Mouse (Mus musculus): ENCODE results near the gene Sds. TPM values are rescaled to one million over a fixed set of nuclear protein-coding genes. Genes with fewer than 3 reads are reported as not detected.

Gene Sds
- polyA plus RNA-seq, 1 experiment from 2014 or later: not detected

DNA sequence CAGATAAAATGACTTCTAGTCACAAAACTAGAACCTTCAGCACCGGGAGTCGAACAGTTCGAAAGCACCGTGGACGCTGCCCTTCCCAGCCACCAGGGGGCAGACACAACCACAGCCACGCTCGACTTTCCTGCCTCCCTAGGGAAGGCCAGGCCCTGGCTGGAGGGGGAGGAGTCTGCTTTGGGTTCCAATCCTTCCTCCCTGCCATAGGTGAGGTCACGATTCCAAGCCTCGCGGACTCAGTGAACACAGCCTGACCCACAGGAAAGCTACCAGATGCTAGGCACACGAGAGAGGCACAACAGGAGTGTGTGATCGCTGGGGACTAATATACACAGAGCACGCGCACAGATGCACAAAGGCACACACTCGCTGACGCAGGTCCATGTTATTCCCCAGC, 29.0 kb downstream of the Sds start:
- 25% methylated on average over 16 of the region's 16 CpGs for WGBS
- no peak for ATAC-seq (replicated peaks; ENCODE audit: insufficient number of reproducible peaks, insufficient read depth, low FRiP score, low read depth)

DNA sequence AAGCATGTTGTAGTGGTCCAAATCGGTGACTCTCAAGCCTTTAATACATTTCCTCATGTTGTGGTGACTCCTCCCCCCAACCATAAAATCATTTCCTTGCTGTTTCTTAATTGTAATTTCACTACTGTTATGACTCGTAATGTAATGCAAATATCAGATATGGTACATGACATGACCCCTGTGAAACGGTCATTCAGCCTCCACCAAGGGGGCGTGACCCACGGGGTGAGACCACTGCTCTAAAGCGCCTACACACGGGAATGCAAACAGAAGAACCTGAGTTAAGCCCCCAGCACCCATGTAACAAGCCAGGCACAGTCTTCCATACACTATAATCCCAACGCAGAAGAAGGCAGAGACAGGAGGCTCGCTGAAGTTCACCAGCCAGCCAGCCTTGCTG, 29.5 kb downstream of the Sds start:
- peak overlapping the region; percentile 17; the same call in 1 of the 2 replicates for H3K4me2 ChIP-seq
- no peak overlapping the region for H3K4me3 ChIP-seq
- no peak overlapping the region for H3K27ac ChIP-seq
- no peaks in the 10 kb centered on the region for H3K27me3 ChIP-seq
- no peaks in the 10 kb centered on the region for H3K36me3 ChIP-seq
- 66% methylated on average over 9 of the region's 9 CpGs for WGBS
- no peaks in the 10 kb centered on the region for H3K9me3 ChIP-seq (replicated peaks)
- ATAC-seq (replicated peaks; ENCODE audit: insufficient number of reproducible peaks, insufficient read depth, low FRiP score, low read depth): no peak
- peaks cover 26% of the 10 kb centered on the region for H3K4me1 ChIP-seq (replicated peaks)
- no peak overlapping the region for H3K9ac ChIP-seq

More for the DNA sequence above, 29.0 kb downstream of the Sds start:
- Histone ChIP-seq H3K4me3 (no peak overlapping the region), H3K4me1 (replicated peaks) (peaks cover 24% of the 10 kb centered on the region), H3K4me2 (peak overlapping the region; percentile 17; the same call in 1 of the 2 replicates), H3K9ac (no peak overlapping the region), H3K9me3 (replicated peaks) (no peaks in the 10 kb centered on the region), H3K27ac (no peak overlapping the region), H3K36me3 (no peaks in the 10 kb centered on the region), H3K27me3 (no peaks in the 10 kb centered on the region)

DNA sequence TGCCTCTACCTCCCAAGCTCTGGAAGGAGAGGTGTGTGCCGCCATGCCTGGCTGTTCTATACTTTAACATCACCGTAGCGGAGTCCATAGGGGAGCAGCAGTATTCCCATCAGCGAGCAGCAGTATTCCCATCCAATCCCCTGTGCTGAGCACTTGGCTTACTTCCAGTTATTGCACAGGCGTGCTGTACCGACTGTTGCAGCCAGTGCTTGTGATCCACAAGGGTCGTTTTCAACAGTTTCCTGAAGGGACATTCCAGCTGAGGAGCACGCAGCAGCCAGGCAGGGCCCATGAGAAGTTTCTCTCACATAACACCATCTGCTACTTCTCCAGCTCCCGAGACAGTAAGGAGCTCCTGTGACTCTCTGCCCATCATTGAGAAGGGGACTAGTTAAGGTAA, 30.2 kb downstream of the Sds start:
- Histone ChIP-seq H3K4me1 (replicated peaks) (peaks cover 31% of the 10 kb centered on the region), H3K9ac (no peak overlapping the region), H3K27ac (no peak overlapping the region; the same call in 1 of the 2 replicates), H3K9me3 (replicated peaks) (no peaks in the 10 kb centered on the region), H3K4me3 (no peak overlapping the region), H3K36me3 (no peaks in the 10 kb centered on the region), H3K4me2 (no peak overlapping the region), H3K27me3 (no peaks in the 10 kb centered on the region)
- no peak for ATAC-seq (replicated peaks; ENCODE audit: insufficient number of reproducible peaks, insufficient read depth, low FRiP score, low read depth)
- 24% methylated on average over 9 of the region's 9 CpGs for WGBS

DNA sequence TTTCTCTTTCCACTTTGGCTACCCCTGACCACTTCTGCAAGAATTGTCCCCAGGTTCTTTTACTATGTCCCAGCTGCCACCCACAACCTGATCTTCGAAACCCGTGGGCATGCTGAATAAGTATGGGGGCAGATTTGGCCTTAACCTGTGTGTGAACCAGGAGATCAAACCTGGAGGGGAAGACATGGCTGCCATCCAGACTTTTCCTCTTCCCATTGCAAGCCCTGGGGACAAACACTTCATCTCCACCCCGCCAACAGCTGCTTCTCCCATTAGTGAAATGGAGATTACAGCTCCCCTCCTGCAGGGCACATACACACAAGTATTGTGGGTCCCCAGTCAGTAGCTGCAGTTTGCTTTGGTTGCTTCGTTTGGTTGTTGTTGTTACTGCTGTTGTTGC, 31.0 kb downstream of the Sds start:
- Histone ChIP-seq H3K4me2 (no peak overlapping the region), H3K27ac (no peak overlapping the region), H3K9me3 (replicated peaks) (no peaks in the 10 kb centered on the region), H3K9ac (no peak overlapping the region), H3K36me3 (no peaks in the 10 kb centered on the region), H3K4me1 (replicated peaks) (peaks cover 33% of the 10 kb centered on the region), H3K27me3 (peaks cover 3% of the 10 kb centered on the region; the same call in 1 of the 2 replicates), H3K4me3 (no peak overlapping the region)
- no peak for ATAC-seq (replicated peaks; ENCODE audit: insufficient number of reproducible peaks, insufficient read depth, low FRiP score, low read depth)
- WGBS: 58% methylated on average over 4 of the region's 4 CpGs

DNA sequence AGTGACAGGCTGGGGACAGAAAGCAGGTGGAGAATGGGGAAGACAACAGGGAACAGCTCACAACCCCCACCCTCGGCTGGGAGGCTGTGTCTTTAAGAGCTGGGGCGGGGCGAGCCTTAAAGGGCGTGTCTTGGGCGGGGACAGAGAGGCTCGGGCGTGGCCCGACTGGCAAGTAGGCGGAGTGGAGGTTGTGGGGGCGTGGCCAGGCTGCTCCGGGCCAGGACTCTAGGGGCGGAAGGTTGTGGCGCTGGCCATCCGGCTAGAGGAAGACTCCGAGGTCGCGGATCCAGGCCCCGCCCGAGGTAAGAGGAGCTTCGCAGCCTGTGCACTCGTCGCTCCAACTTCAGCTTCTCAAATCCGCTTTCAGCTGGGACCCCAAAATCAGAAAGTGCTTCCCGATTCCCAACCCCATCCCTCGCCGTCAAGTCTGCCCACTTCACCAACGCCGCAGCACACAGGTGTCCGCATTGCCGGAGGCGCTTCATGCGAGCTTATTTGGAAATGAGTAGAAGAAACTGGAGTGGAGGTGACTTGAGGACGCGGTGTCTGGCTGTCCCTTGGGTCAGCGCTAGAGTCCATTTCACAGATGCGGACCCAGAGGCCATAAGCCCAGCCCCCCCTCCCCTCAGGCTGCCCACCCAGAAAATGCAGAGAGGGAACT, 34.8 kb downstream of the Sds start, which contains the start of gene Slc8b1:
Slc8b1 (plus strand) TSS at position 187 of the 661 bp plus-strand sequence.
- Histone ChIP-seq H3K27ac (no peak within 1 kb of the TSS), H3K9ac (peak within 1 kb of the TSS; percentile 54), H3K4me2 (peak within 1 kb of the TSS; percentile 79), H3K27me3 (peaks cover 3% of the 10 kb centered on the region; the same call in 1 of the 2 replicates), H3K4me3 (peak within 1 kb of the TSS; percentile 61), H3K36me3 (no peaks in the 10 kb centered on the region), H3K4me1 (replicated peaks) (peaks cover 42% of the 10 kb centered on the region), H3K9me3 (replicated peaks) (no peaks in the 10 kb centered on the region)
- 2% methylated on average over 36 of the region's 36 CpGs for WGBS
- peak; percentile 94 for ATAC-seq (replicated peaks; ENCODE audit: insufficient number of reproducible peaks, insufficient read depth, low FRiP score, low read depth)

DNA sequence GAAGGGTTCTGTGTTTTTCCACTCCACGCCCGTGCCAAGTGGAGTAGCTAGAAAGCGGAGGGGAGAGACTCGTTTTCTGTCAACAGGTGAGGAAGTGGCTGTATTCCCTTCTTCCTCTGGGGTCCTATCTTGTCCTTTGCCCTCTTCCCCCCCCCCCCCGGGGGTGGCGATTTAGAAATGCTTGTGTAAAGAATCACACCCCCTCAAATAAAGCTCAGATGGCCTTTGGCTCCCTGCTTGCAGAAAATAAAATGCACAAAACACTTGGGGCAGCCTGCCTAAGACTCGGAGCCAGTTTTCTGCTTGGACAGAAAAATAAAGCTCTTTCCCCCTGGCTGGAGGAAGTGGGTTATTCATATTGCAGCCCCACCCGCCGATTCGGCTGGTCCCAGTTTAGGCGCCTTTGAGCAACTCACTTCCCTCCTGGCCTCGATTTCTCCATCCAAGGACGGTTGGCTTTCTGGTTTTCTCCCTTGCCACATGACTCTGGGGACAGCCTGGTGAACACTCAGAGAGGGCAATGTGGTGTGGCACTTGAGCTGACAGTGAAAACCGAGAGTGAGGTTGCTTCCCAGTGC, 35.4 kb downstream of the Sds start:
- peaks cover 3% of the 10 kb centered on the region; the same call in 1 of the 2 replicates for H3K27me3 ChIP-seq
- ATAC-seq (replicated peaks; ENCODE audit: insufficient number of reproducible peaks, insufficient read depth, low FRiP score, low read depth): no peak
- H3K4me2 ChIP-seq: peak overlapping the region; percentile 79
- no peaks in the 10 kb centered on the region for H3K36me3 ChIP-seq
- peaks cover 42% of the 10 kb centered on the region for H3K4me1 ChIP-seq (replicated peaks)
- no peaks in the 10 kb centered on the region for H3K9me3 ChIP-seq (replicated peaks)
- WGBS: 27% methylated on average over 14 of the region's 14 CpGs
- H3K27ac ChIP-seq: no peak overlapping the region
- H3K9ac ChIP-seq: peak overlapping the region; percentile 54
- peak overlapping the region; percentile 61 for H3K4me3 ChIP-seq

DNA sequence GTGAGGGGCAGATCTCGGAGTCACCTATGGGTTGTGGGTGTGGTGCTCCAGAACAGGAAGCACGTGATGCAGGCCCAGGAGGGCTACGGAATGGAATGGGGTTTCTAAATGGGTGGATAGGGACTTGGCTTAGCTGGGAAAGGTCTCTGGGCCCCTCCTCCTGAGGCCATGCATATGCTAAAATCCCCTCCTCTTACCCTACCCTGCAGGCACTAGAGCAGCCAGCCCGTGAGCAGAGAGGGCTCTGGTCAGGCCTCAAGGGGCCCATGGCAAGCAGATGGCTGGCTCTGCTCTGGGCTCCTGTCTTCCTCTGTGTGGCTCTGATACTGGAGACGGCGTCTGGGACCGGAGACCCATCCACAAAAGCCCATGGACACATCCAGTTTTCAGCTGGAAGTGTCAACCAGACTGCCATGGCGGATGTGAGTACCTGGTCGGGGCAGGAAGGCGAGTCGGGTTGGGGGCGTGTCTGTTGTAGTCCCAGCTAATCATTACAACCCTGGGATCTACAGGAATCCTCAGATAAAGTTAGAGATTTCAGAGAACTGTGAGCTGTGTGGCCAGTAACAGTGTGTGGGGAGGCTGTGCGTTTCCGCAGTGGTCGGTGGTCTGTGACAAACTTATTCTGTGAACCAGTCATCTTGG, 36.7 kb downstream of the Sds start:
- Histone ChIP-seq H3K9ac (no peak overlapping the region), H3K27me3 (peaks cover 3% of the 10 kb centered on the region; the same call in 1 of the 2 replicates), H3K36me3 (no peaks in the 10 kb centered on the region), H3K4me2 (no peak overlapping the region), H3K9me3 (replicated peaks) (no peaks in the 10 kb centered on the region), H3K27ac (no peak overlapping the region), H3K4me1 (replicated peaks) (peaks cover 51% of the 10 kb centered on the region), H3K4me3 (no peak overlapping the region)
- no peak for ATAC-seq (replicated peaks; ENCODE audit: insufficient number of reproducible peaks, insufficient read depth, low FRiP score, low read depth)
- 61% methylated on average over 15 of the region's 15 CpGs for WGBS

DNA sequence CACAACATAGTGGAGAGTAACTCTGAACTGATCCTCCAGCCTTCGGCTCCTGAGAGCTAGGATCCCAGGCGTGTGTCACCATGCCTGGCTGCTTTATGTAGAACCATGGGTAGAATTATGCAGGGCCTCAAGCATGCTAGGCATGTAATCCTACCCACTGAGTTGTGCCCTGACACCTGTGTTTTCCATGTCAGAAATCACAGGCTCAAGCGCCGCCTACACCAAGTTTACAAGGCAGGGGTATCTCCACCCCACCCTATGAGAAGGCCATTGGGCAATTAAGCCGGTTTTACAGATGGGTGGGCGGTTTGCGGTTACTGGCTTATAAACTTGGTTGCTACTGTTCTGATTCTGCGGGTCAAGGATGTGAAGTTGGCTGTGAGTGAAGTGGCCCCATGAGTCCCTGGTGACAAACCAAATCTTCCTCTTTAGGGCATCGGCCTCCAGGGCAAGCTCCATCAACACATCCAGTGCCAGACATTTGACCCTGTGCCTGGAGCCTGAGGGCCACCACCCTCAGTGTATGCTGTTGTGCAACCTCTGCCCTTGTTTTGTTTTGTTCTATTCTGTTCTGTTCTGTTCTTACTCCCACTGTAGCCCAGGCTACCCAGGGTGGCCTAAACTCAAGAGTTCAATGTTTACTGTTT, 37.8 kb downstream of the Sds start:
- H3K4me2 ChIP-seq: no peak overlapping the region
- no peak overlapping the region for H3K27ac ChIP-seq
- H3K9ac ChIP-seq: no peak overlapping the region
- H3K9me3 ChIP-seq (replicated peaks): no peaks in the 10 kb centered on the region
- no peak for ATAC-seq (replicated peaks; ENCODE audit: insufficient number of reproducible peaks, insufficient read depth, low FRiP score, low read depth)
- no peak overlapping the region for H3K4me3 ChIP-seq
- WGBS: 87% methylated on average over 9 of the region's 9 CpGs
- H3K27me3 ChIP-seq: peaks cover 3% of the 10 kb centered on the region; the same call in 1 of the 2 replicates
- H3K36me3 ChIP-seq: no peaks in the 10 kb centered on the region
- H3K4me1 ChIP-seq (replicated peaks): peaks cover 51% of the 10 kb centered on the region

DNA sequence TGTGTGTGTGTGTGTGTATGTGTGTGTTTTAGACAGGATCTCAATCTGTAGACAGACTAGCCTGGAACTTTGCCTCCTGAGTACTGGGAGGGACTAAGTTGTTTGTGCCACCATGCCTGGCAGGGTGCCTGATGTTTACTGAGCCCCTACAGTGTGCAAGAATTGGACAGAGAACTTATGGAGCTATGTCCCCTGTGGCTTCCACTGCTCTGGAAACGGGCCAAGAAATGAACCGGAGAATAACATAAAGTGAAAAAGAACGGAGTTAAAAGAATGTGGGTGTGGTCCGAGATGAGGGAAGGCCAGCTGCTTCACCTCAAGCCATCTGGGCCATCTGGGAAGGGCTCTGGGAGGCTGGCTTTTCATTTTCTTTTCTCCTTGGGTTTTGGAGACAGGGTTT, 38.4 kb downstream of the Sds start:
- Histone ChIP-seq H3K9me3 (replicated peaks) (no peaks in the 10 kb centered on the region), H3K27me3 (peaks cover 3% of the 10 kb centered on the region; the same call in 1 of the 2 replicates), H3K9ac (no peak overlapping the region), H3K4me2 (no peak overlapping the region), H3K4me3 (no peak overlapping the region), H3K36me3 (no peaks in the 10 kb centered on the region), H3K27ac (no peak overlapping the region), H3K4me1 (replicated peaks) (peaks cover 51% of the 10 kb centered on the region)
- no peak for ATAC-seq (replicated peaks; ENCODE audit: insufficient number of reproducible peaks, insufficient read depth, low FRiP score, low read depth)
- 17% methylated on average over 4 of the region's 4 CpGs for WGBS

DNA sequence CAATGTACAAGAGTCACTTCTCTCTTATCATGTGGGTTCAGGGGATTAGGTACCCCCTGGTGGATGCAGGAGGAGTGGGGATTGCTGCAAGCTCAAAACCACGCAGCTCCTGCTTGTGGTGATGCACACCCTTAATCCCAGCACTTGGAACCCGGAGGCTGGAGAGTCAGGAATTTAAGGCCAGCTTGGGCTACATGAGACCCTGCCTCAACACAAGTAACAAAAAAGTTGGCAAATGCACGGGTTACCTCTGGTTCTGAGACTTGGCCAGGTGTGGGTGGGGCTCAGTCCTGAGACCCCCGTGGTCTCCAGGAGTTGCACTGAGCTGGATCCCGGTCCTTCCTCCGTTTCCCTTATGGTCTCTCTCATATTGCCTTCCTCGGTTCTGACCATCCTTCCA, 39.1 kb downstream of the Sds start:
- H3K9ac ChIP-seq: no peak overlapping the region
- WGBS: 68% methylated on average over 7 of the region's 7 CpGs
- H3K4me2 ChIP-seq: no peak overlapping the region
- no peaks in the 10 kb centered on the region for H3K9me3 ChIP-seq (replicated peaks)
- H3K4me1 ChIP-seq (replicated peaks): peaks cover 50% of the 10 kb centered on the region
- ATAC-seq (replicated peaks; ENCODE audit: insufficient number of reproducible peaks, insufficient read depth, low FRiP score, low read depth): no peak
- no peak overlapping the region for H3K27ac ChIP-seq
- peaks cover 3% of the 10 kb centered on the region; the same call in 1 of the 2 replicates for H3K27me3 ChIP-seq
- no peak overlapping the region for H3K4me3 ChIP-seq
- H3K36me3 ChIP-seq: no peaks in the 10 kb centered on the region

Measured in heart, embryonic 15.5 days (tissue).